Mouse (Mus musculus): ENCODE data around the gene Tmem256. TPM values are rescaled to one million over a fixed set of nuclear protein-coding genes. Genes with fewer than 3 reads are reported as not detected.

Tmem256 gene
- polyA plus RNA-seq, 1 experiment from 2014 or later: 328 TPM

DNA sequence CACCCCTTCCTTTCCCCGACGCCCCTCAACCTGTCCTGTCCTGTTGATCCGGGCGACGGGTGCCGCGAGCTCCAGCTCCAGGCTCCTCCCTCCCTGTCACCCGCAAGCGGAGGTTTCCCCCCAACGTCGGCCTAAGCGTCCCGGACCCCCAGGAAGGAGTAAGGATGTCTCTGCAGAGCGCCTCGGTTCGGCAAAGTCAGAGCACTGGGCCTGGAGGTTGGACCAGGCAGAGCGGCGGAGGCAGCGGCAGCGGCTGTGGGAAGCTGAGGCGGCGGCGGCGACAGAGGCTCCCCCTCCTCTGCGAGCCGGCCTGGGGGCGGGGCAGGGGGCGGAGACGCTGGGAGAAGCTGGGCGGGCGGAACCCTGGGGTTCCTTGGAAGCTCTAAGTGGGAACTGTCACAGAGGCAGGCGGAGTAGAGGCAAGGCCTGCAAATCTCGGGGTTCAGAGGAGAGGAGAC lies 35.6 kb upstream of the Tmem256 start:
- Histone ChIP-seq H3K27me3 (replicated peaks) (peaks cover 75% of the 10 kb centered on the region), H3K9ac (peak overlapping the region; percentile 69), H3K9me3 (peaks cover 5% of the 10 kb centered on the region; the same call in 1 of the 2 replicates), H3K4me2 (replicated peaks) (peak overlapping the region; percentile 92), H3K4me3 (peak overlapping the region; percentile 54), H3K36me3 (no peaks in the 10 kb centered on the region), H3K4me1 (peaks cover 72% of the 10 kb centered on the region), H3K27ac (peak overlapping the region; percentile 46; the same call in 1 of the 2 replicates)
- ATAC-seq (ENCODE audit: low FRiP score, low read depth): no peak
- under 1% methylated on average over 33 of the region's 33 CpGs for WGBS

DNA sequence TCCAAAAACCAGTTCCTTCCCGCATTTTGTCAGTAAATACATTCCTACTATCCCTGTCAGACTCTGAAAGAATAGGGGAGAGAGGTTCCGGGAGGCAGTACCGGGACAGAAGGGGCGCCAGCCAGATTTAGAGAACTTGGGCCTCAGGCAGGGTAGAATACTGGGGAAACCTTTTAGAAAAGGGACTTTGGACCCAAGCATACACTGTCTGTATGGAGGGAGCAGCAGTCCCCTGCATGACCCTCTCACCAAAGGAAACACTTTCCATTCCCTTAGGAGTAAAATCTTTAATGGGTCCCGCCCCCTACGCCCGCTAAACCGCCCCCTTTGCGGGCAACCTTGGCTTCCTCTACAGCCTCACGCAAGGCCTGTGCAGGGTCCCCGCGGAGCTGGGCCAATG lies 35.0 kb upstream of the Tmem256 start:
- Histone ChIP-seq H3K27me3 (replicated peaks) (peaks cover 72% of the 10 kb centered on the region), H3K9me3 (peaks cover 5% of the 10 kb centered on the region; the same call in 1 of the 2 replicates), H3K4me1 (peaks cover 68% of the 10 kb centered on the region), H3K27ac (0 out of 2 replicates have a peak overlapping the region, but pooled peaks have one; percentile 20), H3K4me3 (peak overlapping the region; percentile 54), H3K36me3 (no peaks in the 10 kb centered on the region), H3K9ac (peak overlapping the region; percentile 69), H3K4me2 (replicated peaks) (peak overlapping the region; percentile 92)
- WGBS: 2% methylated on average over 12 of the region's 12 CpGs
- no peak for ATAC-seq (ENCODE audit: low FRiP score, low read depth)

DNA sequence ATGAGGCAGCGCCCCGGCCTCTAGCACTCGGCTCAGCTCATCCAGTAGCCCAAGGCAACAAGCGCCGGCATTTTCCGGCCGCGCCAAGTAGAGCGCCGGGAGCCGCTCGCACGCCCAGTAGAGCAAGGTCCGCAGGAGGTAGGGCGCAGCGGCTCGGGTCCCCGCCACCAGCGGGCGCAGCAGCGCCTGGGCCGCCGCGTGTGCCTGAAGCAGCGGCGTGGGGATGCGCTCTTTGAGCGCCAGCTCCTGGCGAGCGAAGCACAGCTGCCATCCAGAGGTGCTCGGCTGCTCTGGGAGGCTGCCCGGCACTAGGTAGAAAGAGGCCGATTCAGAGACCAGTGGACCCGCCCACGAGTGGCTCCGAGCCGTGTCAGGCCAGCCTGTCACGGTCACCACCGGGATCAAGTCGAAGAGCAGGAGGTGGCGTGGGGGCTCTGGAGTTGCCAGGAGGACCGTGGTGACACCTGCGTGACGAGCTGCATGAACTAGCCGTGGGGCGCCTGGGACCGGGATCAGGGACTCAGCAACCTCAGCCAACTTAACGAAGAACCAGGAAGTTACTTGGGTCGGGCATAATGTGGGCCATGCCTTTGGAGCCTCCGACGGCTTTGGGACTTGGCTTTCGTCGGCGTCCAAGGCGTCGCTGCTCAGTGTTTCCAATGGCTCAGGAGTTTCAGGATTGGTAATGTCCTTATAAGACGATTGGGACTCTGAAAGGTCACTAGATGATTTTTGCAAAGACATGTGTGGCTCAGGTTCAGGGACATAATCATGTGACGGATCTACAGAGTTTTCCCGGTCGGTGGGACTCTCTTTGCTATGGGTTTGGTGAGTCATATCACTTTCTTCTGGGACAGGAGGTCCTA lies 34.3 kb upstream of the Tmem256 start:
- H3K27ac ChIP-seq: 0 out of 2 replicates have a peak overlapping the region, but pooled peaks have one; percentile 20
- ATAC-seq (ENCODE audit: low FRiP score, low read depth): 0 out of 2 replicates have a peak, but pooled peaks have one; percentile 7
- H3K27me3 ChIP-seq (replicated peaks): peaks cover 71% of the 10 kb centered on the region
- H3K9me3 ChIP-seq: peaks cover 5% of the 10 kb centered on the region; the same call in 1 of the 2 replicates
- H3K9ac ChIP-seq: peak overlapping the region; percentile 69
- H3K4me1 ChIP-seq: peaks cover 61% of the 10 kb centered on the region
- H3K4me3 ChIP-seq: peak overlapping the region; percentile 54
- H3K4me2 ChIP-seq (replicated peaks): peak overlapping the region; percentile 92
- 1% methylated on average over 60 of the region's 60 CpGs for WGBS
- H3K36me3 ChIP-seq: no peaks in the 10 kb centered on the region

DNA sequence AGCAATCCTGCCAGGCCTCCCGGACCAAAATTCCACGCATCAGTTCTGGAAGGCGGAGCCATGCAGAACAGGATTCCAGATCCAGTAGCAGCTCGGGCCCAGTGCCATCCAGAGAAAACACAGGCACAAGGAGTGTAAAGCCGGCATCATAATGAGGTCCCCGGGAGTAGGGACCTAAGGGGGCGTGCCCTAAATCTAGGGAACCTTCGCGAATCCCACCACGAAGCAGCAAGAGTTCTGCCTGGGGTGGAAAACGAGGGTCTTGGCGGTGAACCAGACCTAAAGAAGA lies 33.7 kb upstream of the Tmem256 start:
- Histone ChIP-seq H3K36me3 (no peaks in the 10 kb centered on the region), H3K9ac (no peak overlapping the region), H3K4me3 (no peak overlapping the region), H3K9me3 (peaks cover 5% of the 10 kb centered on the region; the same call in 1 of the 2 replicates), H3K27me3 (replicated peaks) (peaks cover 71% of the 10 kb centered on the region), H3K4me1 (peaks cover 56% of the 10 kb centered on the region), H3K27ac (no peak overlapping the region), H3K4me2 (replicated peaks) (peak overlapping the region; percentile 92)
- ATAC-seq (ENCODE audit: low FRiP score, low read depth): no peak
- 4% methylated on average over 12 of the region's 12 CpGs for WGBS

DNA sequence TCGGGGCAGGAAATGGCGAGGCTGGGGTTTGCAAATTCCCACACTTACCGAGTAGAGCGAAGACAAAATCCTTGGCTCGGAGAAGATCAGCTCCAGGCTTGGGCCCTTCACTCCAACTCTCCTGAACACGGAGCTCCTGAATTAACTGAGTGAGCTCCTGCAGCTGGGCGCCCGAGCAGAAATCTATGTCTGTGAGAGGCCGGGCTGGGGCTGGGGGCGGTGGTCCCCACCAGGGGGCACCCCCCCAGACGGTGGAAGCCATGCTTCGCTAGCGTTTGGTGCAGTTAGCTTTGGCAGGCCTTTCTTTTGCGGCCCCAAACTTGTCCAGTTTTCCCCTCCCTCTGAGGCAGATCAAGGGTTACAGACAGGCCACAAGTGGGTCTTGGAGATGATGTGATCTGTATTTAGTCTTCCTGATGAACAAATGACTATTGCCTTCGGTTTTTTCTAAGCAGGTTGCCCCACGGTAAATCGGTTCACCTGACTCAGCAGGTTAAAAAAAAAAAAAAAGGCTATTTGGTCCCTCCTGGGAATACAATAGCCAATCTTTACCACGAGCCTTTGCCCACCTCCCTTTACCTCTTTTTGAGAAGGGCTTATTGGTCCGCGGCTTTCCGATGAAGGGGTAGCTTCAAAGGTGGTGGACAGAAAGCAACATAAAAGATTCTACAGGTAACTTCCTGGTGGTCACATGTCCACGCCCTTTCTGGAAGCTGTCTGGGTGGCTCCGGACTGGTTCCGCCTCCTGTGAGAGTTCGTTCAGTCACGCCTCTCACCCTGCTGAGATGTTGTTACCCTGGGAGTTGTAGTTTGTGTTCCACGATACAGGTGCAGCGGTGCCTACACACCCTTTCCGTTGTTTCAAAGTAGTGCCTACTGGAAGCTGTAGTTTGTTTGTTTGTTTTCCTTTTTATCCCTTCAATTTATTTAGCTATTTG lies 33.1 kb upstream of the Tmem256 start, which contains the start of gene Tmem102:
Tmem102 (minus strand) TSS at position 653 of the 938 bp plus-strand sequence.
- Histone ChIP-seq H3K4me3 (0 out of 2 replicates have a peak within 1 kb of the TSS, but pooled peaks have one; percentile 11), H3K9ac (no peak within 1 kb of the TSS), H3K27ac (no peak within 1 kb of the TSS), H3K36me3 (no peaks in the 10 kb centered on the region), H3K27me3 (replicated peaks) (peaks cover 71% of the 10 kb centered on the region), H3K9me3 (peaks cover 5% of the 10 kb centered on the region; the same call in 1 of the 2 replicates), H3K4me1 (peaks cover 49% of the 10 kb centered on the region), H3K4me2 (replicated peaks) (peak within 1 kb of the TSS; percentile 92)
- WGBS: 4% methylated on average over 29 of the region's 29 CpGs
- no peak for ATAC-seq (ENCODE audit: low FRiP score, low read depth)

DNA sequence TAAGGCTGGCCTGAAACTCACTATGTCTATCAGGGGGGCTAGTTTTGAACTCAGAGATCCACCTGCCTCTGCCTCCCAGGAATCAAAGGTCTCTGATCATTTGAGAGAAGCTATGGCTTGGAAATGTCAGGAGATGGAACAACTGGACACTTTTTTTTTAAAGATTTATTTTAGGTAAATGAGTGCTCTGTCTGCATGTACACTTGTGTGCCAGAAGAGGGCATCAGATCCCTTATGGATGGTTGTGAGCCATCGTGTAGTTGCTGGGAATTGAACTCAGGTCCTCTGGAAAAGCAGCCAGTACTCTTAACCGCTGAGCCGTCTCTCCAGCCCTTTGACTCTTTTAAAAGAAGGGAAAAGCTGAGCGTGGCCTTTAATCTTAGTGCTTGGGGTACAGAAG lies 31.9 kb upstream of the Tmem256 start:
- H3K4me1 ChIP-seq: peaks cover 38% of the 10 kb centered on the region
- peaks cover 5% of the 10 kb centered on the region; the same call in 1 of the 2 replicates for H3K9me3 ChIP-seq
- 81% methylated on average over 4 of the region's 4 CpGs for WGBS
- no peak overlapping the region for H3K27ac ChIP-seq
- H3K4me3 ChIP-seq: no peak overlapping the region
- peaks cover 64% of the 10 kb centered on the region for H3K27me3 ChIP-seq (replicated peaks)
- no peaks in the 10 kb centered on the region for H3K36me3 ChIP-seq
- no peak overlapping the region for H3K9ac ChIP-seq
- no peak for ATAC-seq (ENCODE audit: low FRiP score, low read depth)
- H3K4me2 ChIP-seq (replicated peaks): no peak overlapping the region

DNA sequence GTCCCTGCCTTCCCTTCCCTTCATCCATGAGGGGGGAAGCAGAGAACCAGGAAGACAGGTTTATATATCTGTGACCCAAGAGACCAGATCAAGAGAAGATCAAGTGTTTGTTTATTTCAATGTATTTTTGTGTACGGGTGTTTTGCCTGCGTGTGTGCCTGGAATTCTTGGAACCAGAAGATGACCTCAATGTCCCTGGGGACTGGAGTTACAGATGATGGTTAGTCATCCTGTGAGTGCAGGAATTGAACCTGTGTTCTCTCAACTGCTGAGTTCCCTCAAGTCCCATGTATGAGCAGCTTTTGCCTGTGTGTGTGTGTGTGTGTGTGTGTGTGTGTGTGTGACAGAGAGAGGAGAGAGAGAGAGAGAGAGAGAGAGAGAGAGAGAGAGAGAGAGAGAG lies 30.7 kb upstream of the Tmem256 start:
- WGBS: 90% methylated on average over 2 of the region's 2 CpGs
- Histone ChIP-seq H3K9me3 (peaks cover 5% of the 10 kb centered on the region; the same call in 1 of the 2 replicates), H3K27ac (no peak overlapping the region), H3K4me3 (no peak overlapping the region), H3K9ac (no peak overlapping the region), H3K36me3 (no peaks in the 10 kb centered on the region), H3K4me1 (peaks cover 25% of the 10 kb centered on the region), H3K27me3 (replicated peaks) (peaks cover 51% of the 10 kb centered on the region), H3K4me2 (replicated peaks) (no peak overlapping the region)
- ATAC-seq (ENCODE audit: low FRiP score, low read depth): no peak

DNA sequence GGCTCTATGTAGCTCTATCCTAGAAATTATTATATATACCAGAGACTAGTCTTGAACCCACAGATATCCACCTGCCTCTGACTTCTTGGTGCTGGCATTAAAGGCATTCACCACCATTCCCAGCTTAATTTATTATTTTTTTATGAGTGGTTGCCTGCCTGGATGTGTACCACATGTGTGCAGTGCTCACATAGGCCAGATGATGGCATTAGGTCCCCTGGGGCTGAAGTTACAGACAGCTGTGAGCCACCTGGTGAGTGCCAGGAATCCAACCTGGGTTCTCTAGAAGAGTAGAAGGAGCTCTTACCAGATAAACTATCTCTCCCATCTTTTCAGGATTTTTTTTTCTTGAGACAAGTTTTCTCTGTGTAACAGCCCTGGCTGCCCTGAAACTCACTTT lies 28.0 kb upstream of the Tmem256 start:
- Histone ChIP-seq H3K4me3 (no peak overlapping the region), H3K9me3 (peaks cover 5% of the 10 kb centered on the region; the same call in 1 of the 2 replicates), H3K9ac (no peak overlapping the region), H3K4me1 (no peaks in the 10 kb centered on the region), H3K27me3 (replicated peaks) (peaks cover 25% of the 10 kb centered on the region), H3K36me3 (no peaks in the 10 kb centered on the region), H3K27ac (no peak overlapping the region), H3K4me2 (replicated peaks) (no peak overlapping the region)
- no peak for ATAC-seq (ENCODE audit: low FRiP score, low read depth)

DNA sequence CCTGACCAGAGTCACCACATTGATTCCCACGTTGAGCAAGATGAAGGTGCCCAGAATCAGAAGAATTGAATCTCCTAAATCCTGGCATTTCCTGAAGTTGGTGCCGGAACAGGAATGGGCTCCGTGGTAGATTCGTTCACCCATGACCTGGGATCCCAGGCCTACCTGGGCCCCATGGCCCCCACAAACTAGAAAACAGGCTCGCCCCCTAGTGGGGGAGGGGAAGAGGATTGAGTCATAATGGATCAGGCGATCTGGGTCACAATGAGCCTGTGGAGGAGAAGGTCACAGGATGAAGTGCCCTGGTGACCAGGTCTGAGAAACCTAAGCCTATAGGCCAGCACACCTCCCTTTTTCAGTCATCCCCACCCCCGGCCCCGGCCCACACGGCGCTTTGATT lies 23.2 kb upstream of the Tmem256 start, which contains the start of gene Gm39566:
Gm39566 (minus strand) TSS at position 144 of the 400 bp plus-strand sequence.
- Histone ChIP-seq H3K9ac (no peak within 1 kb of the TSS), H3K4me2 (replicated peaks) (no peak within 1 kb of the TSS), H3K27ac (no peak within 1 kb of the TSS), H3K4me1 (no peaks in the 10 kb centered on the region), H3K9me3 (peaks cover 12% of the 10 kb centered on the region; the same call in 1 of the 2 replicates), H3K36me3 (no peaks in the 10 kb centered on the region), H3K4me3 (no peak within 1 kb of the TSS), H3K27me3 (replicated peaks) (no peaks in the 10 kb centered on the region)
- no peak for ATAC-seq (ENCODE audit: low FRiP score, low read depth)
- WGBS: 63% methylated on average over 10 of the region's 10 CpGs

DNA sequence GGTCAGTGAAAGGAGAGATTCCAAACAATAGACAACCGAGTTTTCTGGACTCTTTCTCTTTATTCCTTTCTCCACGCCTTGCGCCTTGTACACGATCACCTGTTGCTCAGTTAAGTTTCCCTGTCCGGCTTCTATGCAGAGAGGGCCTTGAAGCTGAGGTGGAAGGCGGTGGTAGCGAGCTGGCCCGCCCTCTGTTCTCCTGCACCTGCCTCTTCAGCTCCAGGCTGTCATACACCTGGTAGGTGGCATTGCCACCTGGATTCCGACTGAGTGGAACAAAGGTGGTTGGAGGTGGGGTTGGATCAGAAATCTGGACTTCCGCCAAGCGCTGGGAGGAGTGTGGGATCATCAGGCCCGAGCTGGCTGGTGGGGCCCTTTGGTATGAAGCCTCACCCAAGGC lies 21.8 kb upstream of the Tmem256 start:
- no peak overlapping the region for H3K27ac ChIP-seq
- no peak overlapping the region for H3K4me2 ChIP-seq (replicated peaks)
- no peaks in the 10 kb centered on the region for H3K4me1 ChIP-seq
- H3K27me3 ChIP-seq (replicated peaks): no peaks in the 10 kb centered on the region
- WGBS: 92% methylated on average over 12 of the region's 12 CpGs
- H3K9me3 ChIP-seq: peaks cover 12% of the 10 kb centered on the region; the same call in 1 of the 2 replicates
- no peak overlapping the region for H3K9ac ChIP-seq
- ATAC-seq (ENCODE audit: low FRiP score, low read depth): no peak
- H3K4me3 ChIP-seq: no peak overlapping the region
- no peaks in the 10 kb centered on the region for H3K36me3 ChIP-seq

DNA sequence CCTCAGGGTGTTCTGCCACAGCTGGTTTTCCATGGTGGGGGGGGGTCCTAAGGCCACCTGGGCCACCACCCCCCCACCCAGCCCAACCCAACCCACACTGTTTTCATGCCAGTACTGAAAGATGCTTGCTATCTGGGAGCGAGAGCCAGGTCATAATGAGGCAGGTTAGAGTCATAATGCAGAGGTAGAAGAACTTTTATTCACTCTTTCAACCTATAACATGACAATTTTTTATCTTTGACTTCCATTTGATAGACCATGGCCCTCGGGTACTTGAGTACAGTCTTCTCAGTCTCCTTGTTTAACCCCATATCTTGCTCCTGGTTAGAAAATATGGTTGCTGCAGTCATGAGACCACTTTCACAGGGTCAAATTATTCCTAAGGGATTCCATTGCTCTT lies 19.9 kb upstream of the Tmem256 start, which contains the start of gene Spem2:
Spem2 (minus strand) TSS at position 101 of the 400 bp plus-strand sequence.
- Histone ChIP-seq H3K36me3 (no peaks in the 10 kb centered on the region), H3K9ac (no peak within 1 kb of the TSS), H3K4me3 (no peak within 1 kb of the TSS), H3K27ac (no peak within 1 kb of the TSS), H3K4me1 (no peaks in the 10 kb centered on the region), H3K27me3 (replicated peaks) (no peaks in the 10 kb centered on the region), H3K4me2 (replicated peaks) (no peak within 1 kb of the TSS), H3K9me3 (peaks cover 12% of the 10 kb centered on the region; the same call in 1 of the 2 replicates)
- ATAC-seq (ENCODE audit: low FRiP score, low read depth): no peak
- 81% methylated on average over 2 of the region's 2 CpGs for WGBS

All from neural tube, embryonic 12.5 days (tissue).